Mouse (Mus musculus): ENCODE measurements around the gene Dennd4c.

DNA sequence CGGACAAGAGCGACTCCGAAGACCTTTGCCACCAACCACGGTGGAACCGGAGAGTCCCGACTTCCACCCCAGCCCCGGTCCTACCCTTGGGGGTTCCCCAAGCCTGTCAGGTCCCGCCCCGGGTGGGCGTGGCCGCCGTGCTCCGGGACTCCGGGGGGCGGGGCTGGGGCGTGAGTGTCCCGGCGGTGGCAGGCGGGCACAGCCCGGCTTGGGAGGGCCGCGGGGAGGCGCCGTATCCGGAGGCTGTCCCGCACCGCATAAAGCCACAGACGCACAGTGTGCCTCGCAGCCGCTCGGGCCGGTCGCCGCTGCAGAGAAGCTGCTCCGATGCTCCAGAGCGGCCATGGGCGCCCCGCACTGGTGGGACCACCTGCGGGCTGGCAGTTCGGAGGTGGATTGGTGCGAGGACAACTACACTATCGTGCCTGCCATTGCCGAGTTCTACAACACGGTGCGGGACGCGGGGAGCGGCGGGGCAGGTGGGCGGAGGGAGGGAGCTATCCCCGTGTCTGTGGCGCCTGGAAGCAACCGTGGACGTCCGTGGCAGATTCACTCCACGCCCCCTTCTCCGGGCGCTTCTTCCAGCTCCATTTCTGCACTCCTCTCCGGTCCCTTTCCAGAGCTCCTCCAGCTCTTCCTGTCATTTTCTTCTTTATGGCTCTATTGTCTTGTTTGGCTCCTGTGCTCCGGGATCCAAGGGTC is 125.9 kb downstream of the Dennd4c start, which contains the start of gene Acer2:
- TF ChIP-seq CTCF (IDR thresholded peaks at IDR 0.05; ENCODE audit: borderline replicate concordance, control insufficient read depth, extremely low read depth, insufficient read depth, low read length, poor library complexity) (peak; percentile 47; the same call in 1 of the 2 replicates), POLR2A (IDR thresholded peaks at IDR 0.05; ENCODE audit: control insufficient read depth, extremely low read depth, insufficient read depth, low read length, poor library complexity) (0 out of 2 replicates have a peak, but pooled peaks have one; percentile 28)
